Mouse (Mus musculus): ENCODE measurements around the gene Amigo1. TPM values are rescaled to one million over a fixed set of nuclear protein-coding genes. Genes with fewer than 3 reads are reported as not detected.
A peak's percentile ranks its signal among the peaks of the same experiment; 100 is the strongest.

Gene Amigo1
- polyA plus RNA-seq (2015; fragmentation: Nextera tagmentation; extraction: Ambion mirVana): 2.3 and 2.4 TPM in 2 replicates

- ATAC-seq (ENCODE audit: low read depth): peak; percentile 78
- WGBS: 3% methylated on average over 44 of the region's 100 CpGs
These were observed at the start of gene Amigo1 for GRCm38 (mm10) chr3:108186098-108187047. Gene Amigo1, plus strand, starts transcription at chr3:108186335.

DNA sequence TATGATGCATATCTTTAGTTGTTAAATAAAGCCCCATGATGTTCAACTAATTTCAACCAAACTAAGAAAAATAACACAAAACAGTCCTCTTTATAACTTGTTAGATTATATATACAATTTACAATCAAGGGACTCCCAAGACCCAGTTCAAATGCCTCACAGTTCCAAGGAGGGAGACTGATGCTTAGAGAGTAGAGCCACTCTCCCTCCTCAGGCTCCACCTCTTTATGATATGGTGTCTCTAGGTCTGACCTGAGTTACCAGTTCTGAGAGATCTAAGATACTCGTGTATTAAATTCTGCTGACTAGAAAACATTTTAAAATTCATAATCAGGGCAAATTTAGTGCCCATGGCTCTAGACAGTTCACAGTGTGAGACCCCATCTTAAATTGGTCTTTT lies 47.0 kb upstream of the Amigo1 start:
- H3K27ac ChIP-seq (ENCODE audit: low read length): no peak overlapping the region
- no peaks in the 10 kb centered on the region for H3K9me3 ChIP-seq (ENCODE audit: control insufficient read depth, low read length)
- no peaks in the 10 kb centered on the region; the same call in 1 of the 2 replicates for H3K36me3 ChIP-seq (ENCODE audit: control insufficient read depth, insufficient read depth, low read length)
- no peaks in the 10 kb centered on the region for H3K27me3 ChIP-seq (ENCODE audit: control insufficient read depth, insufficient read depth, low read depth, low read length)
- no peak for ATAC-seq (ENCODE audit: low read depth)
- no peak overlapping the region for H3K4me3 ChIP-seq (ENCODE audit: low read length)
- 72% methylated on average over 1 of the region's 1 CpGs for WGBS
- no peak overlapping the region for H3K4me2 ChIP-seq (ENCODE audit: low read depth, low read length)
- H3K4me1 ChIP-seq (replicated peaks; ENCODE audit: control insufficient read depth, insufficient read depth, low read length): no peaks in the 10 kb centered on the region
- no peak overlapping the region for H3K9ac ChIP-seq (ENCODE audit: low read length)

More at GRCm38 (mm10) chr3:108186098-108187047, at the start of gene Amigo1:
- H3K9me3 ChIP-seq (ENCODE audit: control insufficient read depth, low read length): no peaks in the 10 kb centered on the region
- H3K27ac ChIP-seq (ENCODE audit: low read length): no peak within 1 kb of the TSS
- peak within 1 kb of the TSS; percentile 71 for H3K9ac ChIP-seq (ENCODE audit: low read length)
- peak within 1 kb of the TSS; percentile 94 for H3K4me2 ChIP-seq (ENCODE audit: low read depth, low read length)
- no peaks in the 10 kb centered on the region for H3K36me3 ChIP-seq (ENCODE audit: control insufficient read depth, insufficient read depth, low read length)
- peak within 1 kb of the TSS; percentile 55 for H3K4me3 ChIP-seq (ENCODE audit: low read length)
- peaks cover 16% of the 10 kb centered on the region for H3K4me1 ChIP-seq (replicated peaks; ENCODE audit: control insufficient read depth, insufficient read depth, low read length)
- H3K27me3 ChIP-seq (ENCODE audit: control insufficient read depth, insufficient read depth, low read depth, low read length): 0 out of 2 replicates have a peak, but pooled peaks cover 3% of the 10 kb centered on the region

- no peak overlapping the region for H3K4me2 ChIP-seq (ENCODE audit: low read depth, low read length)
- H3K4me1 ChIP-seq (replicated peaks; ENCODE audit: control insufficient read depth, insufficient read depth, low read length): peaks cover 9% of the 10 kb centered on the region
- H3K4me3 ChIP-seq (ENCODE audit: low read length): no peak overlapping the region
- 75% methylated on average over 4 of the region's 4 CpGs for WGBS
- no peaks in the 10 kb centered on the region; the same call in 1 of the 2 replicates for H3K36me3 ChIP-seq (ENCODE audit: control insufficient read depth, insufficient read depth, low read length)
- no peak overlapping the region for H3K27ac ChIP-seq (ENCODE audit: low read length)
- no peaks in the 10 kb centered on the region for H3K9me3 ChIP-seq (ENCODE audit: control insufficient read depth, low read length)
- H3K27me3 ChIP-seq (ENCODE audit: control insufficient read depth, insufficient read depth, low read depth, low read length): no peaks in the 10 kb centered on the region
- no peak for ATAC-seq (ENCODE audit: low read depth)
- no peak overlapping the region for H3K9ac ChIP-seq (ENCODE audit: low read length)
These were observed 45.3 kb upstream of the Amigo1 start for GRCm38 (mm10) chr3:108140786-108141185.

GRCm38 (mm10) chr3:108145534-108146445 lies 40.3 kb upstream of the Amigo1 start, which contains the start of gene Gnai3:
Gene Gnai3, minus strand, starts transcription at chr3:108146146.
- peak; percentile 97 for ATAC-seq (ENCODE audit: low read depth)
- H3K9ac ChIP-seq (ENCODE audit: low read length): peak within 1 kb of the TSS; percentile 99
- H3K4me2 ChIP-seq (ENCODE audit: low read depth, low read length): peak within 1 kb of the TSS; percentile 79
- no peaks in the 10 kb centered on the region for H3K9me3 ChIP-seq (ENCODE audit: control insufficient read depth, low read length)
- WGBS: under 1% methylated on average over 61 of the region's 63 CpGs
- H3K4me3 ChIP-seq (ENCODE audit: low read length): peak within 1 kb of the TSS; percentile 98
- H3K36me3 ChIP-seq (ENCODE audit: control insufficient read depth, insufficient read depth, low read length): no peaks in the 10 kb centered on the region
- peaks cover 15% of the 10 kb centered on the region for H3K4me1 ChIP-seq (replicated peaks; ENCODE audit: control insufficient read depth, insufficient read depth, low read length)
- peak within 1 kb of the TSS; percentile 95 for H3K27ac ChIP-seq (ENCODE audit: low read length)
- H3K27me3 ChIP-seq (ENCODE audit: control insufficient read depth, insufficient read depth, low read depth, low read length): no peaks in the 10 kb centered on the region

GRCm38 (mm10) chr3:108146671-108147070 lies 39.5 kb upstream of the Amigo1 start:
- no peaks in the 10 kb centered on the region for H3K36me3 ChIP-seq (ENCODE audit: control insufficient read depth, insufficient read depth, low read length)
- H3K27ac ChIP-seq (ENCODE audit: low read length): peak overlapping the region; percentile 95; the same call in 1 of the 2 replicates
- no peak for ATAC-seq (ENCODE audit: low read depth)
- no peaks in the 10 kb centered on the region for H3K9me3 ChIP-seq (ENCODE audit: control insufficient read depth, low read length)
- H3K4me2 ChIP-seq (ENCODE audit: low read depth, low read length): peak overlapping the region; percentile 79
- 48% methylated on average over 5 of the region's 5 CpGs for WGBS
- peaks cover 15% of the 10 kb centered on the region for H3K4me1 ChIP-seq (replicated peaks; ENCODE audit: control insufficient read depth, insufficient read depth, low read length)
- H3K4me3 ChIP-seq (ENCODE audit: low read length): peak overlapping the region; percentile 98
- H3K9ac ChIP-seq (ENCODE audit: low read length): peak overlapping the region; percentile 99
- H3K27me3 ChIP-seq (ENCODE audit: control insufficient read depth, insufficient read depth, low read depth, low read length): no peaks in the 10 kb centered on the region

GRCm38 (mm10) chr3:108147386-108148235 lies 38.5 kb upstream of the Amigo1 start:
- Histone ChIP-seq H3K4me2 (ENCODE audit: low read depth, low read length) (no peak overlapping the region), H3K36me3 (ENCODE audit: control insufficient read depth, insufficient read depth, low read length) (no peaks in the 10 kb centered on the region), H3K9me3 (ENCODE audit: control insufficient read depth, low read length) (no peaks in the 10 kb centered on the region), H3K9ac (ENCODE audit: low read length) (no peak overlapping the region), H3K27ac (ENCODE audit: low read length) (no peak overlapping the region), H3K4me1 (replicated peaks; ENCODE audit: control insufficient read depth, insufficient read depth, low read length) (peaks cover 15% of the 10 kb centered on the region), H3K27me3 (ENCODE audit: control insufficient read depth, insufficient read depth, low read depth, low read length) (no peaks in the 10 kb centered on the region), H3K4me3 (ENCODE audit: low read length) (no peak overlapping the region)
- peak; percentile 53; the same call in 1 of the 2 replicates for ATAC-seq (ENCODE audit: low read depth)
- 62% methylated on average over 11 of the region's 11 CpGs for WGBS

GRCm38 (mm10) chr3:108152290-108152689 lies 33.8 kb upstream of the Amigo1 start:
- Histone ChIP-seq H3K9ac (ENCODE audit: low read length) (no peak overlapping the region), H3K4me3 (ENCODE audit: low read length) (no peak overlapping the region), H3K27ac (ENCODE audit: low read length) (no peak overlapping the region), H3K4me2 (ENCODE audit: low read depth, low read length) (no peak overlapping the region), H3K4me1 (replicated peaks; ENCODE audit: control insufficient read depth, insufficient read depth, low read length) (peaks cover 3% of the 10 kb centered on the region), H3K36me3 (ENCODE audit: control insufficient read depth, insufficient read depth, low read length) (no peaks in the 10 kb centered on the region), H3K9me3 (ENCODE audit: control insufficient read depth, low read length) (no peaks in the 10 kb centered on the region), H3K27me3 (ENCODE audit: control insufficient read depth, insufficient read depth, low read depth, low read length) (no peaks in the 10 kb centered on the region)
- 74% methylated on average over 3 of the region's 3 CpGs for WGBS
- ATAC-seq (ENCODE audit: low read depth): no peak

GRCm38 (mm10) chr3:108154656-108155055 lies 31.5 kb upstream of the Amigo1 start, which contains the start of gene Gpr61:
Gene Gpr61, minus strand, starts transcription at chr3:108154882.
- no peaks in the 10 kb centered on the region for H3K27me3 ChIP-seq (ENCODE audit: control insufficient read depth, insufficient read depth, low read depth, low read length)
- H3K36me3 ChIP-seq (ENCODE audit: control insufficient read depth, insufficient read depth, low read length): no peaks in the 10 kb centered on the region
- no peak within 1 kb of the TSS for H3K4me3 ChIP-seq (ENCODE audit: low read length)
- 37% methylated on average over 4 of the region's 4 CpGs for WGBS
- no peak within 1 kb of the TSS for H3K9ac ChIP-seq (ENCODE audit: low read length)
- H3K27ac ChIP-seq (ENCODE audit: low read length): no peak within 1 kb of the TSS
- no peaks in the 10 kb centered on the region for H3K4me1 ChIP-seq (replicated peaks; ENCODE audit: control insufficient read depth, insufficient read depth, low read length)
- no peak for ATAC-seq (ENCODE audit: low read depth)
- H3K4me2 ChIP-seq (ENCODE audit: low read depth, low read length): no peak within 1 kb of the TSS
- no peaks in the 10 kb centered on the region for H3K9me3 ChIP-seq (ENCODE audit: control insufficient read depth, low read length)

Measured in lung, embryonic 16.5 days (tissue).